Mouse (Mus musculus): ENCODE measurements around the gene Sorbs2.
A peak's percentile ranks its signal among the peaks of the same experiment; 100 is the strongest.

- TF ChIP-seq ZC3H11A (IDR thresholded peaks at IDR 0.05; ENCODE audit: borderline replicate concordance, low read depth, low read length) = peak; percentile 20; the same call in 1 of the 2 replicates
- TF ChIP-seq MAFK (IDR thresholded peaks at IDR 0.05; ENCODE audit: insufficient read depth, low read depth, low read length) = no peak
- TF ChIP-seq ZNF384 (IDR thresholded peaks at IDR 0.05; ENCODE audit: low read depth, low read length) = no peak
Observed at GRCm38 (mm10) chr8:45780585-45780984, 273.0 kb downstream of the Sorbs2 start.

Data from ES-E14 (cell line).